Mouse (Mus musculus) intestine, embryonic 14.5 days (tissue): ENCODE results near the gene Cmtm3. TPM values are rescaled to one million over a fixed set of nuclear protein-coding genes. Genes with fewer than 3 reads are reported as not detected.
A peak's percentile ranks its signal among the peaks of the same experiment; 100 is the strongest.

ENCODE experiments used
- ATAC-seq: fragments of 200-750 bp; cut with Nextera tagmentation; replicated peaks from 2 replicates; pipeline ENCODE4 v1.8.0; 2017; ENCODE audit warnings: low read depth, moderate number of reproducible peaks, moderate TSS enrichment, moderate library complexity; ENCODE audit not compliant: low FRiP score, low TSS enrichment
- DNase-seq: peaks from one replicate; pipeline ENCODE4 v3.0.0-alpha.2; 2018; ENCODE audit warnings: low spot score
- H3K27ac ChIP-seq: fragments of 300-500 bp; sonication (generic); 2 replicates; pipeline ENCODE4 v1.5.1; 2014; ENCODE audit warnings: low read depth, mild to moderate bottlenecking, control low read depth
- H3K27me3 ChIP-seq: fragments of 300-500 bp; sonication (generic); replicated peaks from 2 replicates; pipeline ENCODE4 v1.6.1; 2014; ENCODE audit warnings: low read length, control low read depth; ENCODE audit not compliant: control insufficient read depth, insufficient read depth
- H3K36me3 ChIP-seq: fragments of 300-500 bp; sonication (generic); 2 replicates; pipeline ENCODE4 v1.6.1; 2014; ENCODE audit warnings: low read length, control low read depth; ENCODE audit not compliant: control insufficient read depth, insufficient read depth
- H3K4me1 ChIP-seq: fragments of 300-500 bp; sonication (generic); replicated peaks from 2 replicates; pipeline ENCODE4 v1.6.1; 2014; ENCODE audit warnings: low read length, control low read depth, mixed read lengths; ENCODE audit not compliant: control insufficient read depth, insufficient read depth
- H3K4me2 ChIP-seq: fragments of 300-500 bp; sonication (generic); 2 replicates; pipeline ENCODE4 v1.6.1; 2014; ENCODE audit warnings: low read length
- H3K4me3 ChIP-seq: fragments of 300-500 bp; sonication (generic); 2 replicates; pipeline ENCODE4 v1.5.1; 2014; ENCODE audit warnings: low read depth, low read length, control low read depth, mixed read lengths
- H3K9ac ChIP-seq: fragments of 300-500 bp; sonication (generic); 2 replicates; pipeline ENCODE4 v1.6.1; 2014; ENCODE audit warnings: mild to moderate bottlenecking, low read length
- H3K9me3 ChIP-seq: fragments of 300-500 bp; sonication (generic); 2 replicates; pipeline ENCODE4 v1.6.1; 2016; ENCODE audit warnings: low read length, control low read depth; ENCODE audit not compliant: control insufficient read depth
- WGBS: fragments of 180-500 bp; shearing (Covaris S2); extraction: QIAGEN DNeasy Blood & Tissue Kit; methylation state at CpG from one replicate; pipeline ENCODE4 v1.1.7; 2014; 5-methylcytosine and 5-hydroxymethylcytosine counted together
- polyA plus RNA-seq: library from polyadenylated mRNA; unstranded; fragments of >200 nt; fragmentation: Nextera tagmentation; extraction: Ambion mirVana; gene quantifications from 2 replicates; pipeline ENCODE4 v1.2.1, GENCODE M21; 2014

Cmtm3 gene
- polyA plus RNA-seq, 1 experiment from 2014 or later = 155 TPM

DNA sequence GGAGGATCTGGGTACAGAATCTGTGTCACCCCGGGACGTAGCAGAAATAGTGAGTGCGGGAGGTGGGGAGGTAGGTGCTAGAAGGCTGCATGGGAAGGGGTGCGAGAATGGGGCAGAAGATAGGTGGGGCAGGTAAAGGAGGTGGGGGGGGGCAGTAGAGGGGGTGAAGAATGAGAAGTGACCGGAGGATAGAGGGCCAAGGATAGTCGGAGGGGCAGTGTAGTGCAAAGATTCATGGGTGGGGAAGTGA, 698 bp downstream of the Cmtm3 start:
- H3K9ac ChIP-seq = peak overlapping the region; percentile 92
- H3K27ac ChIP-seq = peak overlapping the region; percentile 91; the same call in 1 of the 2 replicates
- H3K36me3 ChIP-seq = peaks cover 19% of the 10 kb centered on the region
- peaks cover 19% of the 10 kb centered on the region for H3K4me1 ChIP-seq
- no peaks in the 10 kb centered on the region for H3K27me3 ChIP-seq
- no peaks in the 10 kb centered on the region for H3K9me3 ChIP-seq
- WGBS = 0% methylated on average over 6 of the region's 6 CpGs
- no peak for ATAC-seq
- no peak for DNase-seq
- peak overlapping the region; percentile 73 for H3K4me3 ChIP-seq
- H3K4me2 ChIP-seq = peak overlapping the region; percentile 66

DNA sequence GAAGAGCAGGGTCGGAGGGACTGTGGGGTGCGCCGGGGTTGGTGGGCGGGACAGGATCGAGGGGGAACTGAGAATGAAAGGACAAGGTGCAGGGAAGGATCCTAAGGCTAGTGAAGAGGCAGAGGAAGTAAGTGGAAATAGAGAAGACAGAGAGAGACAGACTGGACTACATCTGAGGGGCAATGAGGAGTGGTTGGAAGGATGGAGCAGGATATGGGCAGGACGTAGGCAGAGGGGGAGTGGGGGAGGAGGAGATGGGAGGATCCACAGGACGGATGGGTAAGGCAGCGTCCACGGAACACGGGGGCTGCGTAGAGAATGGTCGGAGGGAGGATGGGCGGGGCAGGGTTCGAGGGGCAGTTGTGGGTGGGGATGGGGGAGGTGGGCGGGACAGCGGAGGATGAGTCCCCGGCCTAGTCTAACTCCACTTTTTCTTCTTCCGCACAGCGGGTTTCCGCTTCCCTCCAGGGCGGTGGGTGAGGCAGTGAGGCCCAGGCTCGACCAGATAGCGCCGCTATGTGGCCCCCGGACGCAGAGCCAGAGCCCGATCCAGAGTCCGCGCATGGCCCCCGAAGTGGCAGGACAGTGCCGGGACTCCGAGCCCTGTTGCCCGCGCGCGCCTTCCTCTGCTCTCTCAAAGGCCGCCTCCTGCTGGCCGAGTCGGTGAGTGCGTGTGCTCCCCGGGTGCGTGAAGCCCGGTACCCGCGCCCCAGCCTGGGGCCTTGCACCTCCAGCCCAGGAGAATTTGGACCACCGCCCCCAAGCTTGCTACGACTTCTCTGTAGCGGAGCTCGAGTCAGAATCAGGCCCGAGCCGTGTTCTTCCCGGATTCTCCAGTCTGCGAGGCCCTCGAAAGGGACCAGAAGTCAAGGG, 1.3 kb downstream of the Cmtm3 start:
- peaks cover 19% of the 10 kb centered on the region for H3K4me1 ChIP-seq
- under 1% methylated on average over 54 of the region's 54 CpGs for WGBS
- H3K36me3 ChIP-seq = peaks cover 24% of the 10 kb centered on the region
- DNase-seq (no peak), ATAC-seq (peak; percentile 81)
- peak overlapping the region; percentile 92 for H3K9ac ChIP-seq
- H3K27me3 ChIP-seq = no peaks in the 10 kb centered on the region
- H3K27ac ChIP-seq = peak overlapping the region; percentile 91
- peak overlapping the region; percentile 66 for H3K4me2 ChIP-seq
- H3K4me3 ChIP-seq = peak overlapping the region; percentile 73
- H3K9me3 ChIP-seq = no peaks in the 10 kb centered on the region

DNA sequence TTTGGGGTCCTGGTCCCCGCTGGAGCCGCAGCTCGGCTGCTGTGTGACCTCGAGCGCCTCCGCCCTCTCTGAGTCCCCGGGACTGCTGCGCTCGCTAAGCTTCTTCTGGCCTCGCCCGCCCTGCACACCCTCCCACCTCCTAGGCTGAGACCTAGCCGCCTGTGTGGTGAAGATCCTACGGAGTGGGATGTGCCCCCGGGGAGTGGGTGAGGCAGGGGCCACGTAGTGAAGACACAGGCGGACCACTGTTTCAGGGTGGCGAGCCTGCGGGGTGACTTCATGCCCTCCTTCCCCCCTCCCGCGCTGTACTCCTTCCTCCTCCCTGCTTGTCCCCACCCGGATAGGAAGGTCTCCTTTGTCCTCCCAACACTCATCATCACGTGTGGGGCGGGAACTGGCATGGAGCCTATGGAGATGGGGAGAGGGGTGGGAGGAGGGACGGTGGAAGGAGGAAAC, 1.9 kb downstream of the Cmtm3 start:
- peaks cover 31% of the 10 kb centered on the region for H3K36me3 ChIP-seq
- WGBS = under 1% methylated on average over 24 of the region's 24 CpGs
- H3K4me2 ChIP-seq = peak overlapping the region; percentile 66
- peaks cover 19% of the 10 kb centered on the region for H3K4me1 ChIP-seq
- no peaks in the 10 kb centered on the region for H3K9me3 ChIP-seq
- peak overlapping the region; percentile 91 for H3K27ac ChIP-seq
- peak overlapping the region; percentile 73 for H3K4me3 ChIP-seq
- peak; percentile 76 for ATAC-seq
- DNase-seq = peak; percentile 89
- H3K9ac ChIP-seq = peak overlapping the region; percentile 92
- no peaks in the 10 kb centered on the region for H3K27me3 ChIP-seq

DNA sequence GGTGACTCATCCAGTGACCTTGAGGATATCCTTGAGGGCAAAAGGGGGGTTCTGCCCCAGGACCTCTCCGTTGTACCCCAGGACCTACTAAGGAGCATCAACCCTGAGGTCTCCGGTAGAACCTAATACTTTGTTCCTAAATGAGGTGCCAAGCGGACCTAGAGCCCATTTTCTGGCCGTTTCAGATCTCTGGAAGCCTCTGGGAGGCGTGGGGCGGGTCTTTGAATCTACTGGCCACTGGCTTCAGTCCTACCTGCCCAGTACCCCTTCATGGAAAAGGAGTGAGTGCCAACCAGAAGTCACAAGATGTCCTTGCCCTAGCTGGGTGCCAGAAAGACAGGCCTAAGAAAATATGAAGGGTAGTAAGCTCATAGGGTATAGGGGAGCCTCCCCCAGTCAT, 2.5 kb downstream of the Cmtm3 start:
- Histone ChIP-seq H3K4me1 (peaks cover 19% of the 10 kb centered on the region), H3K27ac (peak overlapping the region; percentile 91), H3K9ac (peak overlapping the region; percentile 92; the same call in 1 of the 2 replicates), H3K9me3 (no peaks in the 10 kb centered on the region), H3K27me3 (no peaks in the 10 kb centered on the region), H3K4me2 (peak overlapping the region; percentile 66), H3K4me3 (peak overlapping the region; percentile 73), H3K36me3 (peaks cover 36% of the 10 kb centered on the region)
- 42% methylated on average over 6 of the region's 6 CpGs for WGBS
- ATAC-seq = no peak
- DNase-seq = peak; percentile 59

DNA sequence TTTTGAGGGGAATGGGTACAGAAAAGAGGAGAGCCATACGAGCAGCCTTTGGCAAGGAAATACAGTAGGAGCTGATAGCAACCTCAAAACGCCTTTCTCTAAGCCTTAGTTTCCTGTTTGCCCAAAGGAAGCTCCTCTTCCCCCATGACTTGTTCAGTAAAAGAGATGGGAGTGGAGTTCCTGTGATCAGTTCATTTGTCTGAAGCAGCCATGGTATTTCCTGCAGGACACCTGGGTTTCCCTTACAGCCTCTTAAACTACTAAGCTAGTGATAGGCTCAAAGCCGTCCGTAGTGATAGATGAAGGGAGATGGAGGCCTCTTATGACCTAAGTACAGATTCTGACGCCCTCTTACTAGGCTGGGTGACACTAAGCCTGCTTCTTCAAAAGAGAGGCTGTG, 3.2 kb downstream of the Cmtm3 start:
- no peak overlapping the region for H3K9ac ChIP-seq
- H3K4me2 ChIP-seq = 0 out of 2 replicates have a peak overlapping the region, but pooled peaks have one; percentile 0
- H3K9me3 ChIP-seq = no peaks in the 10 kb centered on the region
- H3K4me1 ChIP-seq = peaks cover 19% of the 10 kb centered on the region
- H3K4me3 ChIP-seq = no peak overlapping the region
- H3K36me3 ChIP-seq = peaks cover 44% of the 10 kb centered on the region
- WGBS = 71% methylated on average over 5 of the region's 5 CpGs
- no peak overlapping the region for H3K27ac ChIP-seq
- ATAC-seq (no peak), DNase-seq (no peak)
- H3K27me3 ChIP-seq = no peaks in the 10 kb centered on the region

DNA sequence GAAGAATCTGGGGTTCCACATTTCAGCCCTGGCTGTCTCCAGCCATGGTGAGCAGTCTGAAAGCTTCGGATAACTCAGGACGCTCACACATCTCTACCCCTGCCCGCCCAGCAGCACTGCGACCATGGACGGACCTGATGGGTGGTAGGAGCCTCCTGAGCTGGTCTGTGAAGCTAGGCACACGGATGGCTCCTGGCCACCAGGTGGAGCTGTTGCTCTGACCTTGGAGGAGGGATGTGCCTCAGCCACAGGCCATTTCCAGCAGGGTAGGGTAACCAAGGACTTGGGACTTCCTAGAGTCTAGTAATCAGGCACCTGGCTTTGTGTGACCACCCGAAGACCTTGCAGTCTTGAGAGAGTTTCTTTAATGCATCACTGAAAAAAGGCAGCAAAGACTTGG, 4.7 kb downstream of the Cmtm3 start:
- peak; percentile 93 for DNase-seq
- no peak overlapping the region for H3K27ac ChIP-seq
- H3K4me2 ChIP-seq = no peak overlapping the region
- no peaks in the 10 kb centered on the region for H3K27me3 ChIP-seq
- H3K36me3 ChIP-seq = peaks cover 54% of the 10 kb centered on the region
- H3K9me3 ChIP-seq = no peaks in the 10 kb centered on the region
- H3K9ac ChIP-seq = no peak overlapping the region
- H3K4me1 ChIP-seq = peaks cover 19% of the 10 kb centered on the region
- 12% methylated on average over 7 of the region's 7 CpGs for WGBS
- no peak overlapping the region for H3K4me3 ChIP-seq
- ATAC-seq = peak; percentile 22; the same call in 1 of the 2 replicates

DNA sequence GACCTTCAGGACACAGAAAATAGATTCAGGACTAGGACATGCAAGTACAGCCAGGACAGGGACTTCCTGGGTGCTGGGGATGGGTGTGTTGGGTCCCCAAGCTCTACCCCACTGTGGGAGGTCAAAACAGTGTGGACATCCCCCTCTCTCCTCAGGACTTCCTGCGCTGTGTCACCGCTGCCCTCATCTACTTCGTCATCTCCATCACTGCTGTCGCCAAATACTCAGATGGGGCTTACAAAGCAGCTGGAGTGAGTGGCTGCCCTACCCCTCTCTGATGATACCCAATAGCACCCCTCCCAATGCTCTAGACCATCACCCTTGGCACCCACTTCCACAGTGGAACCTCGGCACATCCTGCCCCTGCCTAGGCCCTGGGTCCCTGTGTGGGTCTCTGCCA, 5.4 kb downstream of the Cmtm3 start:
- Histone ChIP-seq H3K36me3 (peaks cover 56% of the 10 kb centered on the region), H3K9ac (no peak overlapping the region), H3K27ac (no peak overlapping the region), H3K27me3 (no peaks in the 10 kb centered on the region), H3K4me2 (no peak overlapping the region), H3K4me3 (no peak overlapping the region), H3K4me1 (peaks cover 13% of the 10 kb centered on the region), H3K9me3 (no peaks in the 10 kb centered on the region)
- 88% methylated on average over 5 of the region's 5 CpGs for WGBS
- ATAC-seq (no peak), DNase-seq (no peak)

DNA sequence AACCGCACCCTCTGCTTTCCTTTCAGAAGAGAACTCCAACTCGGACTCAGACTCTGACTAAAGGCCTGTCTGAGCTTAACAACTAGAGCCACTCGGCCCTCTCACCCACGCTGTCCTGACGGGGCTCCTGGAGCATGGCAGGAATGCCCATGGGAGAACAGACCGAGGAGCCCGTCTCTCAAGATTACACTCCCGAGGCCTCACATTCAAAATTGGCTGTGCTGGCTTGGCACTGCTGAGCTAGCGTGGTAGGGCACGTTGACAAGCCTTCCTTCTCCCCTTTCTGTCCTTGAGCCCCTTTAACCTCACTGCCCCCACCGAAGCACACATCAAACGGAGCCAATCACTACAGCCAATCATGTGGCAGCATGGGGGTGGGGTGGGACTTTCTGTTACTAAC, 7.5 kb downstream of the Cmtm3 start:
- peaks cover 56% of the 10 kb centered on the region for H3K36me3 ChIP-seq
- no peaks in the 10 kb centered on the region for H3K27me3 ChIP-seq
- no peak overlapping the region for H3K4me3 ChIP-seq
- H3K9me3 ChIP-seq = no peaks in the 10 kb centered on the region
- H3K9ac ChIP-seq = no peak overlapping the region
- H3K4me2 ChIP-seq = no peak overlapping the region
- peaks cover 8% of the 10 kb centered on the region for H3K4me1 ChIP-seq
- DNase-seq (no peak), ATAC-seq (no peak)
- H3K27ac ChIP-seq = no peak overlapping the region
- 67% methylated on average over 12 of the region's 12 CpGs for WGBS

DNA sequence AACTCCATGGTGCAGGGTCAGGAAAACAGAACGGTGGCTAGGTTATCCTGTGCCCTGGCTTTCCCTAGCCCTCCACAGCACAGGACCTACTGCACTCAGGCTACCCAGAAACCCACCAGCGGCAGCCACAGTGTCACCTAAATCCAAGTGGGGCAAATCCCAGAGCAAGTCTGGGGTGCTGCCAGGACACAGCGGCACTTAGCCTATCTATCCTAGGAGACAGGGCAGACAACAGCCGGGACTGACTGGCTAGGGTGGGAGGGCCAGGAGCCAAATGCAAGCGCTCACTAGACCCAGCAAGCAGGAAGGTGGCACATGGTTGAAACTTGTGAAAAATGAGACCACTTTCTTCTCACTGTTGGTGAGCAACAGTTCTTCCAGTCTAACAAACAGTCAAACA, 9.8 kb downstream of the Cmtm3 start:
- H3K36me3 ChIP-seq = peaks cover 54% of the 10 kb centered on the region
- no peak overlapping the region for H3K9ac ChIP-seq
- WGBS = 79% methylated on average over 5 of the region's 5 CpGs
- H3K4me1 ChIP-seq = peaks cover under 1% of the 10 kb centered on the region; the same call in 1 of the 2 replicates
- H3K27ac ChIP-seq = no peak overlapping the region
- H3K9me3 ChIP-seq = no peaks in the 10 kb centered on the region
- ATAC-seq (no peak), DNase-seq (no peak)
- no peak overlapping the region for H3K4me2 ChIP-seq
- H3K27me3 ChIP-seq = no peaks in the 10 kb centered on the region
- no peak overlapping the region for H3K4me3 ChIP-seq
